Mouse (Mus musculus) neural tube, embryonic 15.5 days (tissue): ENCODE measurements at regions not wholly inside any gene's neighbourhood (a gene's known extent, or its start where the extent isn't known, plus 50 kb on each side); places are given as distances from the start of the nearest gene placed in this dataset.

Source experiments
- ATAC-seq: fragments of 200-750 bp; cut with Nextera tagmentation; 2 replicates; pipeline ENCODE4 v1.8.0; 2017; ENCODE audit warnings: mild to moderate bottlenecking, moderate TSS enrichment, moderate library complexity; ENCODE audit not compliant: low FRiP score
- H3K27ac ChIP-seq: fragments of 300-500 bp; sonication (generic); replicated peaks from 2 replicates; pipeline ENCODE4 v1.5.1; 2015; ENCODE audit warnings: mild to moderate bottlenecking, inconsistent platforms
- H3K27me3 ChIP-seq: fragments of 300-500 bp; sonication (generic); replicated peaks from 2 replicates; pipeline ENCODE4 v1.6.1; 2015; ENCODE audit warnings: inconsistent platforms
- H3K36me3 ChIP-seq: fragments of 300-500 bp; sonication (generic); 2 replicates; pipeline ENCODE4 v1.6.1; 2015; ENCODE audit warnings: inconsistent platforms
- H3K4me1 ChIP-seq: fragments of 300-500 bp; sonication (generic); 2 replicates; pipeline ENCODE4 v1.6.1; 2015; ENCODE audit warnings: inconsistent platforms
- H3K4me2 ChIP-seq: fragments of 300-500 bp; sonication (generic); 2 replicates; pipeline ENCODE4 v1.6.1; 2015; ENCODE audit warnings: inconsistent platforms, mild to moderate bottlenecking, moderate library complexity
- H3K4me3 ChIP-seq: fragments of 300-500 bp; sonication (generic); replicated peaks from 2 replicates; pipeline ENCODE4 v1.5.1; 2015; ENCODE audit warnings: mild to moderate bottlenecking, inconsistent platforms
- H3K9ac ChIP-seq: fragments of 300-500 bp; sonication (generic); replicated peaks from 2 replicates; pipeline ENCODE4 v1.6.1; 2015; ENCODE audit warnings: mild to moderate bottlenecking, inconsistent platforms
- H3K9me3 ChIP-seq: fragments of 300-500 bp; sonication (generic); replicated peaks from 2 replicates; pipeline ENCODE4 v1.6.1; 2016; ENCODE audit warnings: inconsistent platforms
- WGBS: fragments of 180-500 bp; shearing (Covaris S2); methylation state at CpG from one replicate; pipeline ENCODE4 v1.1.7; 2015; ENCODE audit warnings: mixed read lengths; 5-methylcytosine and 5-hydroxymethylcytosine counted together

GRCm38 (mm10) chr5:75475414-75475813 lies 99.3 kb upstream of the Kit start:
- no peak for ATAC-seq
- Histone ChIP-seq H3K27ac (no peak overlapping the region), H3K4me2 (no peak overlapping the region), H3K9me3 (no peaks in the 10 kb centered on the region), H3K27me3 (no peaks in the 10 kb centered on the region), H3K4me3 (no peak overlapping the region), H3K9ac (no peak overlapping the region), H3K4me1 (0 out of 2 replicates have a peak, but pooled peaks cover 4% of the 10 kb centered on the region), H3K36me3 (no peaks in the 10 kb centered on the region)
- 26% methylated on average over 4 of the region's 4 CpGs for WGBS

- H3K9me3 ChIP-seq: no peaks in the 10 kb centered on the region
- no peak for ATAC-seq
- H3K27ac ChIP-seq: no peak overlapping the region
- no peak overlapping the region for H3K9ac ChIP-seq
- peaks cover 7% of the 10 kb centered on the region; the same call in 1 of the 2 replicates for H3K4me1 ChIP-seq
- H3K27me3 ChIP-seq: no peaks in the 10 kb centered on the region
- H3K4me2 ChIP-seq: no peak overlapping the region
- WGBS: 7% methylated on average over 1 of the region's 1 CpGs
- H3K4me3 ChIP-seq: no peak overlapping the region
- no peaks in the 10 kb centered on the region for H3K36me3 ChIP-seq
Observed at GRCm38 (mm10) chr5:75478499-75478898, 96.2 kb upstream of the Kit start.

- peaks cover 7% of the 10 kb centered on the region; the same call in 1 of the 2 replicates for H3K4me1 ChIP-seq
- ATAC-seq: no peak
- 69% methylated on average over 11 of the region's 11 CpGs for WGBS
- H3K4me2 ChIP-seq: no peak overlapping the region
- no peak overlapping the region for H3K4me3 ChIP-seq
- no peaks in the 10 kb centered on the region for H3K36me3 ChIP-seq
- no peaks in the 10 kb centered on the region for H3K9me3 ChIP-seq
- no peak overlapping the region for H3K9ac ChIP-seq
- no peaks in the 10 kb centered on the region for H3K27me3 ChIP-seq
- no peak overlapping the region for H3K27ac ChIP-seq
Observed at GRCm38 (mm10) chr5:75479149-75479548, 95.6 kb upstream of the Kit start.

- ATAC-seq: no peak
- no peaks in the 10 kb centered on the region for H3K36me3 ChIP-seq
- H3K4me3 ChIP-seq: no peak overlapping the region
- no peak overlapping the region for H3K4me2 ChIP-seq
- peaks cover 7% of the 10 kb centered on the region; the same call in 1 of the 2 replicates for H3K4me1 ChIP-seq
- no peak overlapping the region for H3K9ac ChIP-seq
- no peak overlapping the region for H3K27ac ChIP-seq
- no peaks in the 10 kb centered on the region for H3K27me3 ChIP-seq
- H3K9me3 ChIP-seq: no peaks in the 10 kb centered on the region
- 18% methylated on average over 7 of the region's 7 CpGs for WGBS
Observed at GRCm38 (mm10) chr5:75481595-75481994, 93.1 kb upstream of the Kit start.

GRCm38 (mm10) chr5:75484330-75484729 lies 90.4 kb upstream of the Kit start:
- H3K4me3 ChIP-seq: no peak overlapping the region
- 83% methylated on average over 7 of the region's 7 CpGs for whole genome bisulfite sequencing
- H3K9me3 ChIP-seq: no peaks in the 10 kb centered on the region
- H3K27ac ChIP-seq: no peak overlapping the region
- H3K27me3 ChIP-seq: no peaks in the 10 kb centered on the region
- H3K4me1 ChIP-seq: peaks cover 3% of the 10 kb centered on the region; the same call in 1 of the 2 replicates
- H3K36me3 ChIP-seq: no peaks in the 10 kb centered on the region
- no peak overlapping the region for H3K9ac ChIP-seq
- no peak for ATAC-seq
- H3K4me2 ChIP-seq: no peak overlapping the region

- no peaks in the 10 kb centered on the region for H3K27me3 ChIP-seq
- no peak overlapping the region for H3K27ac ChIP-seq
- ATAC-seq: no peak
- no peak overlapping the region for H3K4me2 ChIP-seq
- no peak overlapping the region for H3K9ac ChIP-seq
- no peaks in the 10 kb centered on the region for H3K9me3 ChIP-seq
- WGBS: 87% methylated on average over 9 of the region's 9 CpGs
- no peak overlapping the region for H3K4me3 ChIP-seq
- no peaks in the 10 kb centered on the region for H3K4me1 ChIP-seq
- no peaks in the 10 kb centered on the region for H3K36me3 ChIP-seq
Observed at GRCm38 (mm10) chr5:75490806-75491205, 83.9 kb upstream of the Kit start.

GRCm38 (mm10) chr5:75494143-75494542 lies 80.6 kb upstream of the Kit start:
- no peak overlapping the region for H3K9ac ChIP-seq
- H3K4me2 ChIP-seq: no peak overlapping the region
- no peak for ATAC-seq
- H3K36me3 ChIP-seq: no peaks in the 10 kb centered on the region
- H3K4me3 ChIP-seq: no peak overlapping the region
- WGBS: 90% methylated on average over 10 of the region's 10 CpGs
- H3K4me1 ChIP-seq: no peaks in the 10 kb centered on the region
- no peak overlapping the region for H3K27ac ChIP-seq
- H3K27me3 ChIP-seq: no peaks in the 10 kb centered on the region
- no peaks in the 10 kb centered on the region for H3K9me3 ChIP-seq

- Histone ChIP-seq H3K4me3 (no peak overlapping the region), H3K4me1 (no peaks in the 10 kb centered on the region), H3K9me3 (no peaks in the 10 kb centered on the region), H3K9ac (no peak overlapping the region), H3K27ac (no peak overlapping the region), H3K36me3 (no peaks in the 10 kb centered on the region), H3K4me2 (no peak overlapping the region), H3K27me3 (no peaks in the 10 kb centered on the region)
- no peak for ATAC-seq
- 88% methylated on average over 3 of the region's 3 CpGs for WGBS
Observed at GRCm38 (mm10) chr5:75499053-75499452, 75.7 kb upstream of the Kit start.

- Histone ChIP-seq H3K36me3 (no peaks in the 10 kb centered on the region), H3K27me3 (no peaks in the 10 kb centered on the region), H3K27ac (no peak overlapping the region), H3K4me3 (no peak overlapping the region), H3K4me2 (no peak overlapping the region), H3K9me3 (no peaks in the 10 kb centered on the region), H3K9ac (no peak overlapping the region), H3K4me1 (no peaks in the 10 kb centered on the region)
- 91% methylated on average over 5 of the region's 5 CpGs for WGBS
- no peak for ATAC-seq
Observed at GRCm38 (mm10) chr5:75499695-75500094, 75.0 kb upstream of the Kit start.

GRCm38 (mm10) chr5:75500654-75501416 lies 73.9 kb upstream of the Kit start:
- H3K9me3 ChIP-seq: no peaks in the 10 kb centered on the region
- ATAC-seq: no peak
- no peaks in the 10 kb centered on the region for H3K27me3 ChIP-seq
- H3K4me2 ChIP-seq: no peak overlapping the region
- H3K4me3 ChIP-seq: no peak overlapping the region
- H3K4me1 ChIP-seq: no peaks in the 10 kb centered on the region
- no peaks in the 10 kb centered on the region for H3K36me3 ChIP-seq
- no peak overlapping the region for H3K27ac ChIP-seq
- no peak overlapping the region for H3K9ac ChIP-seq
- whole genome bisulfite sequencing: 72% methylated on average over 8 of the region's 8 CpGs

- Histone ChIP-seq H3K4me3 (no peak overlapping the region), H3K27ac (no peak overlapping the region), H3K36me3 (no peaks in the 10 kb centered on the region), H3K9ac (no peak overlapping the region), H3K4me2 (no peak overlapping the region), H3K9me3 (no peaks in the 10 kb centered on the region), H3K4me1 (no peaks in the 10 kb centered on the region), H3K27me3 (no peaks in the 10 kb centered on the region)
- WGBS: 90% methylated on average over 3 of the region's 3 CpGs
- ATAC-seq: no peak
Observed at GRCm38 (mm10) chr5:75503673-75504072, 71.0 kb upstream of the Kit start.

GRCm38 (mm10) chr5:75512521-75513422 lies 61.9 kb upstream of the Kit start:
- no peaks in the 10 kb centered on the region for H3K27me3 ChIP-seq
- no peak for ATAC-seq
- WGBS: 75% methylated on average over 20 of the region's 20 CpGs

More at GRCm38 (mm10) chr5:75512521-75513422, 61.9 kb upstream of the Kit start:
- Histone ChIP-seq H3K36me3 (no peaks in the 10 kb centered on the region), H3K9ac (no peak overlapping the region), H3K4me3 (no peak overlapping the region), H3K9me3 (no peaks in the 10 kb centered on the region), H3K27ac (no peak overlapping the region), H3K4me2 (no peak overlapping the region), H3K4me1 (no peaks in the 10 kb centered on the region)
